Mouse (Mus musculus) cerebellum, adult 9-11 months (tissue): ENCODE measurements around the gene Myo3b.
"Not testable (repeated sequence)": the region's sequence is repeated elsewhere in the genome, so short reads cannot be mapped to it uniquely, and the experiment has no call there.

Source experiments
- DNase-seq: peaks from one replicate; pipeline ENCODE4 v3.0.0; 2022

Gene Myo3b

GRCm38 (mm10) chr2:70038752-70039151 lies at the start of gene Myo3b:
TSS of gene Myo3b (plus strand) at chr2:70039126.
- no peak for DNase-seq

- DNase-seq, result no peak
Measured at GRCm38 (mm10) chr2:69989224-69989623, 49.7 kb upstream of the Myo3b start.

- no peak for DNase-seq
Measured at GRCm38 (mm10) chr2:69990647-69991046, 48.3 kb upstream of the Myo3b start.

DNA sequence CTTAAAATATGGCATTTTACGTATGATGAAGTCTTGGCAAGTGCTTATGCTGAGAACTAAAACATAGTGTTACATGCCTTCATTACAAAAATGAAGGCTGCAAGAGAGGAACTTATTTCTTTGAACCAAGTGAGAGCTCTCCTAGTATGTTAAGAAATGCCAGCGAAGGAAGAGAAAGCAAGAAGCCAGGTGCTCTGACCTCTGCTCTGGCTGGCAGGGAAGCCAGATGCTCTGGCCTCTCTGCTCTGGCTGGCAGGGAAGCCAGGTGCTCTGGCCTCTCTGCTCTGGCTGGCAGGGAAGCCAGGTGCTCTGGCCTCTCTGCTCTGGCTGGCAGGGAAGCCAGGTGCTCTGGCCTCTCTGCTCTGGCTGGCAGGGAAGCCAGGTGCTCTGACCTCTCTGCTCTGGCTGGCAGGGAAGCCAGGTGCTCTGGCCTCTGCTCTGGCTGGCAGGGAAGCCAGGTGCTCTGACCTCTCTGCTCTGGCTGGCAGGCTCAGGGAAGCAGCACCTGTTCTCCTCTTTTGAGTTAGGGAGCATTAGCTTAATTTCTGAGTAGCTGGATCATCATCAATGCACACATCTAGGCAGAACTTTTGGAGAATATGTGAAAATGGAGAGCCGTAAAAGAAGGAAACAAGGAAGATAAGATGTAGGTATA lies 44.7 kb upstream of the Myo3b start:
- DNase-seq, result not testable (repeated sequence)

GRCm38 (mm10) chr2:69994779-69995178 lies 44.1 kb upstream of the Myo3b start:
- no peak for DNase-seq

GRCm38 (mm10) chr2:69999097-69999770 lies 39.7 kb upstream of the Myo3b start:
- no peak for DNase-seq

DNA sequence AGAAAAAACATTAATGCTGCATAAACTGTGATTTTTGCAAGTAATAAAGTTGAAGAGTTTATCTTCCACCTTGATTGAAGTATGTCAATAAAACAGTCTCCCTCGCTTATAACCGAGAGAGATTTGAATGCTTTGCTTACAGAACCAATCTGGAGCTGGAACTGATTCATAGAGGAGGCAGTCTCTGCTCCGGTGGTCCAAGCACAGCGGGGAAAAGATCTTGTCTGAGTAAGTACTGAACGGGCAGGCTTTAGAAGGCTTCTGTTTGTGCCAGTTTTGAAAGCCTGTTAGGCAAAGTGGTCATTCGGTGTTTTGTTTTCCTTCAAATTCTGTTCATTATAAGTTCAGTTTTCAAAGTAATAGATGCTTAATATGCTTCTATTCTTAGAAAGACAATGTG lies 38.6 kb upstream of the Myo3b start:
- DNase-seq, result no peak

- DNase-seq, result no peak
Measured at GRCm38 (mm10) chr2:70006492-70006891, 32.4 kb upstream of the Myo3b start.

DNA sequence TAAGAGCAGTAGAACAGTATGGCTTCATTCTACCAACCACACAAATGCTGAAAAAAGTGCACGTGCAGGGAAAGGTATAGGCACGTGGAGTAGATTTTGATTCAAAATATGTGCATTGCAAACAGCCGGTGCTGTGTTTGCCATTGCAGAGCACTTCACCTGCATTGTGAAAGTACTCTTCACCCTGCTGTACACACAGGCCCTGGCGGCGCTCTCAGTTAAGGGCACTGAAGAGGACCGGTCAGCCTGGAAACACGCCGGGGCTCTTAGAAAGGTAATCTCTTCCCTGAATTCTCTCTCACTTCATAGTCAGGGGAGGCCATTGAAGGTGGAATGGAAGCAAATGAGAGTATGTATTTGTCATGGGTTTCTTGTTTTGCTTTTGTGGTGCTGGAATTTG lies 26.0 kb upstream of the Myo3b start:
- DNase-seq, result no peak

GRCm38 (mm10) chr2:70018236-70018635 lies 20.7 kb upstream of the Myo3b start:
- DNase-seq, result no peak

- no peak for DNase-seq
Measured at GRCm38 (mm10) chr2:70024454-70024853, 14.5 kb upstream of the Myo3b start.

GRCm38 (mm10) chr2:70025711-70026110 lies 13.2 kb upstream of the Myo3b start:
- no peak for DNase-seq

DNA sequence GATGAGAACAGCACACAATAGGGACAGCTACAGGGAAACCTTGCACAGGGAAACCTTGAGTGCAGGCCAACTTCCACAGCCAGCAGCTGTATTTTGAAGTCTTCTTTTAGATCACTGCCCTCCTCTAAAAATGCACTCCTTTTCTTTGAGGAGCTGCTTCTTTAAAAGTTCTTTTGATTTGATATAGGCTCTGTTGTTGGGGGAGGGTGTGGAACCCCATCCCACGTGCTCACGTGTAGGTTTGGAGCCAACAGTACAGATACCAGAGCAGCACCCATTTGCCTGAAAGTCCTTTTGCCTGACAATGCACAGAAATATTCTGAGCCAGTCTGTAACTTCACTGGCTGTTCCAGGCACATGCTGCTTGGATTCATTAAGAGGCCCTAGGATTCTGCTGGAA lies 7.5 kb upstream of the Myo3b start:
- no peak for DNase-seq

- no peak for DNase-seq
Measured at GRCm38 (mm10) chr2:70034895-70035294, 4.0 kb upstream of the Myo3b start.

- no peak for DNase-seq
Measured at GRCm38 (mm10) chr2:70035358-70035757, 3.6 kb upstream of the Myo3b start.

DNA sequence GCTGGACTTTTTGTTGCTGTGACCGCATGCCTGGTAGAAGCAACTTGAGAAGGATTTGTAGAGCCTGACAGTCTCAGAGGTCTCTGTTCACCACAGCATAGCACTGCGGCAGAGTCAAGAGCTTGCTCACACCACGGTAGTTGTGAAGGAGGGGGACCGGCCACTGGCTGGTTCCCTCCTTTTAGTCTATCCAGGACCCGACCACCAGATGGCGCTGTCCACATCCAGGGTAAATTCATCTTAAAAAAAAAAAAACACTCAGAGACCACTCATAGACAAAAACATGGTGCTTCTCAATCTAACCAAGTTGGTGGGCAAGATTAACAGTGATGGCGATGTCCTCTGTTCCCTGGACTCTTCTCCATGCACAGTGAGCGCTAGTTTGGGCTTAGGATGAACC lies 1.7 kb upstream of the Myo3b start:
- DNase-seq, result no peak

DNA sequence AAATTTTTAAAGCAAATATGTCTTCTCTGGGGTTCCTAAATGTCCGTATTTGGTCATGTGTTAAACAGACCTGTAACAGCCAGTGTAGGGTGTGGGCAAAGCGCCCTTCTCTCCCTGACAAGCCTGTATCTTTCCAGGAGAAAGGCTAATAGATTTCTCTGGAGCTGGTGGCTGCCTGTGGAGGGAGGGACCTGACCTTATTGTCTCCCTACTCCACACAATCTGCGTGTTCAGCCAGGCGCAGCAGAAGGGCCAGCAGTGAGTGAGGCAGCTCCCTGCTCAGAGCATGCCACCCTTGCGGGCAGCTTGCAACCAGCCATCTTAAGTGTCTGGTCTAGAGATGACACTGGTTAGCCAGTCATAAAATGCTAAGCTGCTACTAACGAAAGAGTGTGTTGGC lies 5.5 kb downstream of the Myo3b start:
- DNase-seq, result no peak

- DNase-seq, result no peak
Measured at GRCm38 (mm10) chr2:70047868-70048267, 8.9 kb downstream of the Myo3b start.

- no peak for DNase-seq
Measured at GRCm38 (mm10) chr2:70053803-70054202, 14.9 kb downstream of the Myo3b start.

DNA sequence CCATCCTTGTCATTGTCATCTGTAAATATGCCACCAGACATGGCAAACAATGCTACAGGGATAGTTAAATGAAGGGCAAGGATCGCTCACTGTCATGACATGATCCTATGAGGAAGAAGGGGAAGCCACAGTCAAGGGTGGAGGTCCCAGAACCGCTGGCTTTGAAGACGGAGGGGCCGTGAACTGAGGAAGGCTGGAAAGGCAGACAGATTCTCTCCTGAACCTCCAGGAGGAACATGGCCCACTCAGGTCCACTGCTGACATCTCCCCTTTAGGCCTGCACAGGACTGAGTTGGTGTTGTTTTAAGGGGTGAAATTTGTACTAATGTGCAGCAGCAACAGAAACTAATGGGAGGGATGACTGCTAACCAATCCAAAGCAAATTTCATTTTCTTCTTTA lies 19.3 kb downstream of the Myo3b start:
- DNase-seq, result no peak

- no peak for DNase-seq
Measured at GRCm38 (mm10) chr2:70060359-70061345, 21.7 kb downstream of the Myo3b start.

GRCm38 (mm10) chr2:70065116-70065515 lies 26.2 kb downstream of the Myo3b start:
- DNase-seq, result no peak

DNA sequence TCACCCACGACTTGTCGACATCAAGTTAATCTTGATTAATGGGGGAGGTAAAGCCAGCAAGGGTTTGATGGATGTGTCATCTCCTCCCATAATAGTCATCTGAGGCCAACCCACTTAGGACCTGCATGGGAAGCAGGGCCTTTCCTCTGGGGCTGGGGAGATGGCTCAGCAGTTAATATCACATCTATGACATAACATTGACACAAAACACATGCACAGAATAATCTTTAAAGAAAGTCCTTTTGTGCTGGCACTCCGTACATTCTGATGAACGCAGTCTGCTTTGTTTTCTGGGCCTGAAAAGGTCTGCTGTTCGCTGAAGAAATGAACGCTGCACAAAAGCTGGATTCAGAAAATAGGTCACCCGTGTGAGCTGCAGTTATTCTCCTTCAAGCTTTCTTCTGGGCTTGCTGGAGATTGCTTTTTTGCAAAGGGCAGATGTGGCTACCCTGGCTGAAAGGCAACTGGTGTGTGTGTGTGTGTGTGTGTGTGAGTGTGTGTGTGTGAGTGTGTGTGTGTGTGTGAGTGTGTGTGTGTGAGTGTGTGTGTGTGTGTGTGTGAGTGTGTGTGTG lies 26.9 kb downstream of the Myo3b start:
- DNase-seq, result no peak
